Mouse (Mus musculus): ENCODE results near the gene Fam124b. TPM values are rescaled to one million over a fixed set of nuclear protein-coding genes. Genes with fewer than 3 reads are reported as not detected.

Gene Fam124b
- polyA plus RNA-seq (2012; rRNA removed; ENCODE audit: low replicate concordance), result 0.26 and 1.1 TPM in 2 replicates

DNA sequence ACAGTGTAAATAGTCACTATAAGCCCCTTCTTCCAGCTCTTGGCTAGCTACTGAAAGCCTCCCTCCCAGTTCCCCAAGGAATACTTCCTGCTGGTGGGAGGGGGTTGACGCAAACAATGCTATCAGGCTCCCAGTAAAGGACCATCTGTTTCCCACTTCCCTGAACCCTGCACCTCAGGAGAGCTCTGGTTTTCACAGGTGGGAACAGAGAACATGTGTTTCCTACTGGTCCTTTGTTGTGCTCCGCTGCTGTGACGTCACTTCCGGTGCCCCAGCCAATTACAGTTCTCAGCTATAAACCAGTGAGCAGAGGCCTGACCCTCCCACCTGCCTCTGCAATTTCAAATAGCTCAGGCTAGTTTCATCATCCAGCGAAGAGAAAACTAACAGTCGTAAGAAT is at the start of gene Fam124b:
Fam124b (minus strand) TSS at position 206 of the 400 bp plus-strand sequence.

Other genes starting within 250 kb of the Fam124b start
- 13.9 and 16.6 TPM in 2 replicates for gene Cul3, start 122.0 kb upstream of the Fam124b start, polyA plus RNA-seq (2012; rRNA removed; ENCODE audit: low replicate concordance)
- not detected in 2 replicates for gene Gm45261, start 243.0 kb upstream of the Fam124b start, polyA plus RNA-seq (2012; rRNA removed; ENCODE audit: low replicate concordance)